Mouse (Mus musculus) heart, postnatal 25 days (tissue): ENCODE results near the gene Crlf1. TPM values are rescaled to one million over a fixed set of nuclear protein-coding genes. Genes with fewer than 3 reads are reported as not detected.

Experiments
- DNase-seq: peaks from one replicate; pipeline ENCODE4 v3.0.0; 2022; ENCODE audit warnings: low spot score
- intact Hi-C: fragments of 180-260 bp; cut with DNase I; formaldehyde crosslinking; loops from one replicate; pipeline ENCODE4 v1.15.1; 2025
- total RNA-seq, 2 experiments: library from RNA; stranded (reverse); gene quantifications; 2 replicates each; pipeline ENCODE4 v1.2.3; 2021

Crlf1 gene
- total RNA-seq, 2 experiments from 2014 or later: 0.34 to 0.81 TPM

DNA sequence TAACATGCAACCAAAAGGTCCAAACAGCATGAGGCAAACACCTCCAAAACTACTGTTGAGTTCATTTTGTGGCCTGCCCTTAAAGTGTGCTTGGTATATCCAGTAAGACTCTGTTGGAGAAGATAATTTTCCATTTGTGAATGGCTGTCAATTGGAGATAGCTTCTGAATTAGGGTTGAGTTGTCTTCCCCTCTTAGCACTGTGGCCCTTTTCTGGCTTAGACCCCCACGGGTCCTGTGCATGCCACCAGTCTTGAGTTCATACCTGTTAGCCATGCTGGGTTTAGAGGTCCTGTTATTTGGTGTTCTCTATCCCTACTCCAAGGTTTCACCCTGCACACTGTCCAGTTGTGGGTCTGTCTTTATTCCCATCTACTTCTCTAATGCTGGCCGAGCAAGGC is 18.8 kb downstream of the Crlf1 start:
- intact Hi-C loops: no loop called here
- DNase-seq: no peak

GRCm38 (mm10) chr8:70512253-70512903 is 19.4 kb downstream of the Crlf1 start:
- intact Hi-C loops: no loop called here
- no peak for DNase-seq

GRCm38 (mm10) chr8:70513441-70513840 is 20.5 kb downstream of the Crlf1 start:
- no peak for DNase-seq
- intact Hi-C loops: no loop called here

- intact Hi-C loops: no loop called here
- DNase-seq: no peak
These were observed 25.1 kb downstream of the Crlf1 start for GRCm38 (mm10) chr8:70517940-70518643.

GRCm38 (mm10) chr8:70519043-70519442 is 26.1 kb downstream of the Crlf1 start:
- no peak for DNase-seq
- intact Hi-C loops: no loop called here

DNA sequence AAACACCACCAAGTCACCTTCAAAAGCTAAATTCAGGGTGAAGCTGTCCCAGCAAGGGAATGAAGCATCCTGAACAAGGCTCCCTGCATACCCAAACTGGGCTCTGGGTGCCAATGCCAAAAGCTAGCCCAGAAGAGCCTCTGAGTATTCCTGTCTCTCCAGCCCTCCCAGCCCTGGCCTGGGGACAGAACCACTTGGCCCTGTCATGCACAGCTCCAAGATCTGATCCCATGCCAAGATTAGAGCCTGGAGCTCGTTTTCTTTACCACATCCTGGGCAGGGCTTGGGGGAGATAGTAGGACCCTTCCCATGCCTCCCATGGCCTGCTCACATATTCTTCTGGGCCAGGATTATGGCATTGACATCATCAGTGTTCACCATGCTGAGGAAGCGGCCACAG is 26.6 kb downstream of the Crlf1 start:
- intact Hi-C loops: no loop called here

GRCm38 (mm10) chr8:70522592-70523403 is 29.8 kb downstream of the Crlf1 start:
- intact Hi-C loops: no loop called here
- DNase-seq: peak; percentile 94

More for the DNA sequence above, 26.6 kb downstream of the Crlf1 start:
- no peak for DNase-seq

DNA sequence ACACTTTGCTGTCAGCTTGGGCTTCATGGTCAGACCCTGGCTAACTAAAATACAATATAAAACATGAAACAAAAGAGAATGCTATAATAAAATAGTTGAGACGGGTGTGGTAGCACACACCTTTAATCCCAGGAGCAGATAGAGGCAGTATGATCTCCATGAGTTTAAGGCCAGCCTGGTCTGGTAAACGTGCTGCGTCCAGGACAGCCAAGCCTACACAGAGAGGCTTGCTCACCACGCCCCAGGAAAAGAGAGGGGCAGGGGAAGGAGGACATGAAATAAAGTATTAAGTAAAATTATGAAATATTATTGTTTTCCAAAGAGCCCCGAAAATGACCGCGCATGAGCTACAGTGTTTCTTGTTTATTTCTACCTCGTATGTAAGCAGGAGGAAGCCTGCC is 34.2 kb downstream of the Crlf1 start:
- no peak for DNase-seq
- intact Hi-C loops: no loop called here

DNA sequence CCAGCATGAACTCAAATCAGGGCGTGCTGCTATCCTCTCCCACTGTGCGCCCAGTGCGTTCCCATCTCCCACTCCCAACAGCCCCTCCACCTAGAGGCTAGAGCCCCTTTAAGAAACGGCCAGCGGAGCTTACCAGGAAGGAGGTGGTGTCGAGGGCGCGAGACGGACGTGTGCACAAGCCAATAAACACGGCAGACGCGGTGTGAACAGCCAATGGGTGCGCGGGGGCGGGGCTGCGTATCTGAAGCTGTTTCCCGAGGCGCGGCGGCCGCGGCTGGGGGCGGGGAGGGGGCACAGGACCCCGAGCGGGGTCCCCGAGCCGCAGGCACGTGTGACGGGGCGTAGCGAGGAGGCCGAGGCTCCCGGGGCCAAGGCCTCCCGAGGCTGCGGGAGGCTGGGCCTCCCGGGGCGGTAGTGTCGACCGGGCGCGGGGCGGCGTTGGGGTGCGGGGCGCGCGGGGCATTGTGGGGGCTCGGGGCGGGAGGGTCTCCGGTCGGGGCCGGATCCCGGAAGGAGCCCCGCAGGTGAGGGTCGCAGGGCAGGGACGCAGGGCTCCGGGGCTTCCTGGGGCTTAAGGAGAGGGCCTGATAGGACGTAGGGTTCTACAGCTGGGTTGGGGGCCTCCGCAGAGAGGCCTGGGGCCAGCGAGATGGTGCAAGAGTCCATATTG is 34.7 kb downstream of the Crlf1 start, which contains the start of the genes Fkbp8 and Kxd1:
Gene Fkbp8 (plus strand): TSS at position 213 of the 670 bp plus-strand sequence.
Gene Kxd1 (minus strand): TSS at position 445 of the 670 bp plus-strand sequence.
- DNase-seq: peak; percentile 95
- intact Hi-C loops: no loop called here

DNA sequence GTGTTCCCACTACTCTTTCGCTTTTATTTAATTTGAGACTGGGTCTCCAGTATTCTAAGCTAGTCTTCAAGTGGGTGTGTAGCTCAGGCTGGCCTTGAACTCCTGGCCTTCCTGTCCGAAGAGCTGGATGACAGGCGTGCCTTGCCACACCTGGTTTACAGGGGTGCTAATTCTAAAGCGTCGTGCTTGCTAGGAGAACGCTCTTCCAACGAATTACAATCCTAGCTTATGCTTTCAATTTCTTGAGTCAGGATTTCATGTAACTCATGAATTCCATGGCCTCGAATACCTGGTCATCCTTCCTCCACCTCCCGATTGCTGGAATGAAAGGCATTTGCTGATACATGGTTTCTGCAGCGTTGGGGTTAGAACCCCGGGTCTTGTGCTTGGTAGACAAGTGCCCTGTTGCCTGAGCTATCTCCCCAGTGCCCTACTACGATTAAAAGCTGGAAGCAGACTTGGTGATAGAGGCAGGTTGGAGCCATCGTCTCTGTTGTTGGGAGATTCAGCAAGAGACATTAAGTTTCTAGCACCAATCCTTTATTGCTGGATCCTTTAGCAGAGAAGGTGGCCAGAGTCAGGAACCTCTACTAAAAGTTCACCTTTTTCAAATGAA is 35.3 kb downstream of the Crlf1 start:
- no peak for DNase-seq
- intact Hi-C loops: no loop called here

GRCm38 (mm10) chr8:70529299-70529698 is 36.3 kb downstream of the Crlf1 start:
- no peak for DNase-seq
- intact Hi-C loops: no loop called here

DNA sequence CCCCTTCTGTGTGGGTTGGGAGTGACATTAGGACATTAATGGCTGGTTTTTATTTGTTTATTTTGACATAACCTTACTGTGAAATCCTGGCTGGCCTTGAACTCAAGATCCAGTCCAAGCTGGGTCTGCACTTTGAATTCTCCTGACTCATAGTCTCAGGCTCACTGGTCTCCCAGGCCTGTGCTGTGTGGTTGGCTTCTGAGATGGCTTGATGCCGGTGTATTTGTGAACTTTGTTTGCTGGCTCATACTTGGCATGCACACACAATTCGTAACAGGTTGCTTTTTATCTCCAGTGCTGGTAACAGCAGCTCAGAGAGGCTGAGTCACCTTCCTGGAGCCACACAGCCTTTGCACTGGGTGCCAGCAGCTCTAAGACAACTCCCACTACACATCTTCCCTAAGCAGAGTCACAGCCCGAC is 36.8 kb downstream of the Crlf1 start:
- DNase-seq: no peak
- intact Hi-C loops: loop anchor here (10.0 kb wide), 1 partner anchor 235 kb away; the partner anchor contains the start of gene Mpv17l2

GRCm38 (mm10) chr8:70530314-70530713 is 37.4 kb downstream of the Crlf1 start:
- no peak for DNase-seq
- intact Hi-C loops: loop anchor here (10.0 kb wide), 1 partner anchor 234 kb away; the partner anchor contains the start of gene Mpv17l2

- no peak for DNase-seq
- intact Hi-C loops: loop anchor here (10.0 kb wide), 1 partner anchor 231 kb away; the partner anchor contains the start of gene Mpv17l2
These were observed 41.3 kb downstream of the Crlf1 start for GRCm38 (mm10) chr8:70534281-70534680.

- intact Hi-C loops: loop anchor here (10.0 kb wide), 1 partner anchor 230 kb away; the partner anchor contains the start of gene Mpv17l2
- no peak for DNase-seq
These were observed 42.3 kb downstream of the Crlf1 start for GRCm38 (mm10) chr8:70535221-70535620.

DNA sequence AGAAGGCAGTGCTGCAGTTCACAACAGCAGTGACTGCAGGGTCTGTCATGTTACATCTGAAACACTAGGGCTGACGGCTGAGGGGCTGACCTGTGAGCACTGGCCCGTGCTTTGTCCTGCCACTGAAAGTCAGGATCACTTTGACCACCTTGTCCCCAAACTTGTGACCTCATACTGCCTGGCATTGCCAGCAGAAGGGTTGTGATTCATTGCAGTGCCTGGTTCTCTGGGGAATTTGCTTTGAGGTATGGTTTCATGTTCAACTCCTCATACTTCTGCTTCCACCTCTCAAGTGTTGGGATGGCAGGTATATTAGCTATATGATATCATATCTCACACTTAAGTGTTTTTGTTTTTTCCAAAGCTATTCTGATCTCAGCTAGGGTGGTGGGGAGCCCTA is 42.7 kb downstream of the Crlf1 start:
- DNase-seq: no peak
- intact Hi-C loops: loop anchor here (10.0 kb wide), 1 partner anchor 229 kb away; the partner anchor contains the start of gene Mpv17l2

DNA sequence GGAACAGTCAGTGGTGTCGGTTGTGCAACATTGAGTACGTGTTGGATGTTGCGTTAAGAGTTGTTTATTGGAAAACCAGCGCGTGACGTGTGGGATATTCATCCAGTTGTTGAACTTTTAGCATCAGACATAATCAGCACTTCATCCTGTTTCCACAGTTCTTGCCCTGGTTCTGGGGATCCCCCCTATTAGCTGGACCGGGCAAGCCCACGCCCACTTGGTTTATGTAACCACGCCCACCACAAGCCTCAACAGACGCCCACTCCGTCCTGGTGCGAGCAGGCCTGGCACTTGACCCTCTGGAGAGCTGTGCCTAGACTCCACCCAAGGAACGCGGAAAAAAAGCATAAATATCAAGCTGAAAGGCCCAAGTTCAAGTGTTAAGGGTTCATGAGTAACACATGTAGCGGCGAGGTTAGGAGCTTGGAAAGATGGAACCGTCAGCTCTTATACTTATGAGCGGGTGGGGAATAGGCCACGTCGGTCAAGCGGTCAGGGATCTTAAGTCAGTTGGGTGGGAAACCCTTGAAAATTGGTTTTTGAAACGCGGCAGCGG is 45.1 kb downstream of the Crlf1 start:
- peak; percentile 72 for DNase-seq
- intact Hi-C loops: loop anchor here (10.0 kb wide), 1 partner anchor 227 kb away; the partner anchor contains the start of gene Mpv17l2

- peak; percentile 98 for DNase-seq
- intact Hi-C loops: loop anchor here (10.0 kb wide), 1 partner anchor 226 kb away; the partner anchor contains the start of gene Mpv17l2
These were observed 45.7 kb downstream of the Crlf1 start for GRCm38 (mm10) chr8:70538633-70539076.
